Mouse (Mus musculus) activated CD4-positive, CD25-positive, alpha-beta regulatory T cell (primary cell): Measurements from ENCODE around the gene Sema4b. TPM values are rescaled to one million over a fixed set of nuclear protein-coding genes. Genes with fewer than 3 reads are reported as not detected.

ENCODE experiments used
- polyA plus RNA-seq, 2 experiments: library from polyadenylated mRNA; unstranded; fragments of 100-300 nt; shearing (Covaris generic); gene quantifications; one replicate each; pipeline ENCODE4 v1.2.1; 2017

Sema4b gene
- 10 to 100 TPM; 16.9 to 30.2 TPM for polyA plus RNA-seq

GRCm38 (mm10) chr7:80186531-80187296 is at the start of gene Sema4b:
TSS of gene Sema4b (plus strand) at chr7:80186841.

GRCm38 (mm10) chr7:80232489-80233029 is 45.9 kb downstream of the Sema4b start, which contains the start of the genes Cib1 and Gdpgp1:
TSS of gene Cib1 (minus strand) at chr7:80232813.
TSS of gene Gdpgp1 (plus strand) at chr7:80232865.

GRCm38 (mm10) chr7:80246148-80246721 is 59.6 kb downstream of the Sema4b start, which contains the start of gene Ttll13:
TSS of gene Ttll13 (plus strand) at chr7:80246376.

GRCm38 (mm10) chr7:80260625-80261371 is 74.2 kb downstream of the Sema4b start, which contains the start of gene Ngrn:
TSS of gene Ngrn (plus strand) at chr7:80261215.

GRCm38 (mm10) chr7:80268897-80269750 is 82.5 kb downstream of the Sema4b start, which contains the start of gene Vps33b:
TSS of gene Vps33b (plus strand) at chr7:80269649.

Other genes with a start within 250 kb of the Sema4b start
- gene Zfp710, start 162.0 kb upstream of the Sema4b start, polyA plus RNA-seq: 10 to 100 TPM in 1 of 2 experiments, 1 to 10 TPM in 1; 9.7 to 12.4 TPM
- 10 to 100 TPM; 61.7 to 97.1 TPM for gene Idh2, start 71.4 kb upstream of the Sema4b start, polyA plus RNA-seq
- 100 to 1,000 TPM; 224 to 231 TPM for gene Cib1, start 46.0 kb downstream of the Sema4b start, polyA plus RNA-seq
- gene Gdpgp1, start 46.0 kb downstream of the Sema4b start, polyA plus RNA-seq: 1 to 10 TPM; 8.2 to 9.8 TPM
- under 1 TPM in 1 of 2 experiments, not detected in 1; 0.53 TPM for gene Ttll13, start 59.5 kb downstream of the Sema4b start, polyA plus RNA-seq
- gene Ngrn, start 74.4 kb downstream of the Sema4b start, polyA plus RNA-seq: 10 to 100 TPM; 46.1 to 66.2 TPM
- 10 to 100 TPM; 46.1 to 52.9 TPM for gene Vps33b, start 82.8 kb downstream of the Sema4b start, polyA plus RNA-seq
- 10 to 100 TPM; 18.8 to 28.3 TPM for gene Prc1, start 107.6 kb downstream of the Sema4b start, polyA plus RNA-seq
- gene Rccd1, start 137.6 kb downstream of the Sema4b start, polyA plus RNA-seq: 10 to 100 TPM; 15.6 to 17.4 TPM
- gene Unc45a, start 154.2 kb downstream of the Sema4b start, polyA plus RNA-seq: 10 to 100 TPM; 51.9 to 73.5 TPM
- gene Hddc3, start 156.3 kb downstream of the Sema4b start, polyA plus RNA-seq: 1 to 10 TPM; 5.8 to 8.1 TPM
- gene Man2a2, start 184.5 kb downstream of the Sema4b start, polyA plus RNA-seq: 10 to 100 TPM; 24.5 to 38.4 TPM
- 1 to 10 TPM; 2.3 to 2.6 TPM for gene Fes, start 201.1 kb downstream of the Sema4b start, polyA plus RNA-seq
- gene Furin, start 218.6 kb downstream of the Sema4b start, polyA plus RNA-seq: 10 to 100 TPM; 40.6 to 68.3 TPM